Mouse (Mus musculus) thymus, postnatal 14 days (tissue): Measurements from ENCODE around the gene Zfhx3.

ENCODE experiments used
- DNase-seq: peaks from one replicate; pipeline ENCODE4 v3.0.0; 2021

Zfhx3 gene

GRCm38 (mm10) chr8:108363856-108364255 is 421.4 kb downstream of the Zfhx3 start:
- no peak for DNase-seq

GRCm38 (mm10) chr8:108369081-108369480 is 426.6 kb downstream of the Zfhx3 start:
- DNase-seq = no peak

GRCm38 (mm10) chr8:108370731-108371130 is 428.3 kb downstream of the Zfhx3 start:
- no peak for DNase-seq

GRCm38 (mm10) chr8:108373046-108373445 is 430.6 kb downstream of the Zfhx3 start:
- no peak for DNase-seq

- no peak for DNase-seq
These were observed 435.6 kb downstream of the Zfhx3 start for GRCm38 (mm10) chr8:108378036-108378435.

- DNase-seq = no peak
These were observed 440.7 kb downstream of the Zfhx3 start for GRCm38 (mm10) chr8:108383121-108383520.

GRCm38 (mm10) chr8:108387160-108387912 is 444.9 kb downstream of the Zfhx3 start:
- no peak for DNase-seq

- DNase-seq = no peak
These were observed 445.4 kb downstream of the Zfhx3 start for GRCm38 (mm10) chr8:108387913-108388274.

GRCm38 (mm10) chr8:108392909-108393308 is 450.5 kb downstream of the Zfhx3 start:
- peak; percentile 84 for DNase-seq

GRCm38 (mm10) chr8:108402149-108402548 is 459.7 kb downstream of the Zfhx3 start:
- peak; percentile 46 for DNase-seq

- DNase-seq = no peak
These were observed 464.5 kb downstream of the Zfhx3 start for GRCm38 (mm10) chr8:108406716-108407494.

GRCm38 (mm10) chr8:108419162-108419844 is 476.9 kb downstream of the Zfhx3 start:
- no peak for DNase-seq

GRCm38 (mm10) chr8:108422521-108422920 is 480.1 kb downstream of the Zfhx3 start:
- no peak for DNase-seq

- peak; percentile 27 for DNase-seq
These were observed 481.9 kb downstream of the Zfhx3 start for GRCm38 (mm10) chr8:108424337-108424736.

GRCm38 (mm10) chr8:108433321-108433720 is 490.9 kb downstream of the Zfhx3 start:
- no peak for DNase-seq

GRCm38 (mm10) chr8:108434510-108434909 is 492.1 kb downstream of the Zfhx3 start:
- no peak for DNase-seq

- no peak for DNase-seq
These were observed 493.9 kb downstream of the Zfhx3 start for GRCm38 (mm10) chr8:108436336-108436735.

GRCm38 (mm10) chr8:108437316-108437830 is 494.9 kb downstream of the Zfhx3 start:
- DNase-seq = no peak

- no peak for DNase-seq
These were observed 498.0 kb downstream of the Zfhx3 start for GRCm38 (mm10) chr8:108440476-108440875.

GRCm38 (mm10) chr8:108450847-108451246 is 508.4 kb downstream of the Zfhx3 start:
- DNase-seq = no peak

GRCm38 (mm10) chr8:108454561-108455311 is 512.3 kb downstream of the Zfhx3 start:
- DNase-seq = no peak

- DNase-seq = no peak
These were observed 524.2 kb downstream of the Zfhx3 start for GRCm38 (mm10) chr8:108466653-108467052.
